Mouse (Mus musculus): ENCODE measurements at regions not wholly inside any gene's neighbourhood (a gene's known extent, or its start where the extent isn't known, plus 50 kb on each side); places are given as distances from the start of the nearest gene placed in this dataset.
A peak's percentile ranks its signal among the peaks of the same experiment; 100 is the strongest.

DNA sequence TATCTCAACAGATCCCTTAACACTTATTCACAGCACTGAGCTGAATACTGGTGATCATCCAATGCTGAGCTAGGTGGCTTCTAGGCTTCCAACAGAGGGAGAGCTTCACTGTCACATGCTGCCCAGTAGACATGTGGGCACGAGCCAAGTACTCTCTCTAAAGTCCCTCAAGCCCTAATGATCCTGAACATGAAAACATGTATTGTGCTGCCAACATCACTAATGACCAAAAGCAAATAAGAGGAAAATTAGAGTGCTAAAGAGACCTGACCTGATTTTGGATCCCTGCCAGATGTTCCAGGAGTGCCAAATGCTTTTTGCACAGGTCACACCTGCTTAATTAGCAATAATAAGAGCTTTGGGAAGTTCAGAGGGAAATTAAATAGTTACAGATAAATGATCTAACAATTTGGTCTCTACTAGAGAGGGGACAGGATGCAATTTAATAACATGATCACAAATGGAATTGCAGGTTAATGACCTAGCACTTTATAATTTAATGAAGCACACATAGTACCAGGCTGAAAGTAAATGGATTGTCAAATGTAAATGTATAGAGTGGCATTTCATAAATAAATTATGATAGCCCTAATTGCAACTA is 215.6 kb upstream of the Ins1 start:
- WGBS: 56% methylated on average over 1 of the region's 1 CpGs
- no peaks in the 10 kb centered on the region for H3K36me3 ChIP-seq
- no peak overlapping the region for H3K27ac ChIP-seq (replicated peaks)
- no peak overlapping the region for H3K4me2 ChIP-seq (replicated peaks)
- H3K27me3 ChIP-seq: no peaks in the 10 kb centered on the region
- no peak overlapping the region for H3K4me3 ChIP-seq
- no peak overlapping the region for H3K9ac ChIP-seq (replicated peaks)
- no peak for ATAC-seq (ENCODE audit: low FRiP score, low read depth)
- H3K9me3 ChIP-seq: no peaks in the 10 kb centered on the region
- no peaks in the 10 kb centered on the region for H3K4me1 ChIP-seq

DNA sequence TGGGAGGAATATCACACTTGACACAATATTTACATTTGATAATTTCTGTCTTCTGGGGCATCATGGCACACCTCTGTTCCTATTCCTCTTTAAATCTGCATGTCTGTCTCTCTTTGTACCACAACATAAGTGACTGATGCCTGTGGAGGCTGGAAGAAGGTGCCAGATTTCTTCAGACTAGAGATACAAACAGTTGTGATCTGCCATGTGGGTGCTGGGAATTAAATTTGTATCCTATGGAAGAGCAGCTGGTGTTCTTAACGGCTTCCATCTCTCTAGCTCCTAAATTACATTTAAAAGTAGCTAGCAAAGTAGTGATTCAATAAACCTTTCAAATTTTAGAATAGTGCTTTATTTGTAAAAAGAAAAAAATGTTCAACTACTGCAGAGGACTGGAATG is 195.3 kb upstream of the Ins1 start:
- H3K27me3 ChIP-seq: no peaks in the 10 kb centered on the region
- H3K4me1 ChIP-seq: no peaks in the 10 kb centered on the region
- WGBS: 90% methylated on average over 1 of the region's 1 CpGs
- H3K9me3 ChIP-seq: no peaks in the 10 kb centered on the region
- no peak for ATAC-seq (ENCODE audit: low FRiP score, low read depth)
- H3K36me3 ChIP-seq: no peaks in the 10 kb centered on the region
- no peak overlapping the region for H3K9ac ChIP-seq (replicated peaks)
- no peak overlapping the region for H3K27ac ChIP-seq (replicated peaks)
- H3K4me2 ChIP-seq (replicated peaks): no peak overlapping the region
- H3K4me3 ChIP-seq: no peak overlapping the region

DNA sequence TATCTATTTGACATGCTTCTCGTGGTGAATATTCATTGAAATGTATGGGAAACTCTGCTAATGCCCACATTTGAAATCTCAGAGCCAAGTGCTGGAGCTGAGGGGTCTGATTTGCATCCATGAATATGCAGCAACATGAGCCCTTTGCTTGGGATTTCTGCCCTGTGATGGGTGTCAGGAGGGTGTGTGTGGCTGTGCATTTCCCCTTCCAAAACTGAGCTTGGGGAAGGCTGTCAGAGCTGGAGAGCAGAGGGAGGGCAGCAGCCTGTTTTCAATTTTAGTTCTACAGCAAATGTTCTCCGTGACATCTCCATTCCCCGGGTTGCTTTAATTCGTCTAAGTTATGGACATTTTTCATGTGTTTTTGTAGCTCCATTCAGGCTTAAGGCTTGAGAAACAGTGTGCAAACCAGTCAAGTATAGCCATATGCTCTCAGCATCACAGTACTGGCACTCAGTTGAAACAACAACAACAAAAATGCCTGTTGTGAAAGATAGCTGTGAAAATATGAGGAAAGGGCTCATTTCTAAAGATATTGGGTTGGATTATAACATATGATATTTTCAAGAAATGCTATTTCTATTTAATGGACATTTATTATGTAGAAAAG is 194.1 kb upstream of the Ins1 start:
- Histone ChIP-seq H3K36me3 (no peaks in the 10 kb centered on the region), H3K9me3 (no peaks in the 10 kb centered on the region), H3K27ac (replicated peaks) (no peak overlapping the region), H3K4me2 (replicated peaks) (no peak overlapping the region), H3K4me1 (no peaks in the 10 kb centered on the region), H3K27me3 (no peaks in the 10 kb centered on the region), H3K9ac (replicated peaks) (no peak overlapping the region), H3K4me3 (no peak overlapping the region)
- 64% methylated on average over 4 of the region's 4 CpGs for WGBS
- ATAC-seq (ENCODE audit: low FRiP score, low read depth): peak; percentile 58; the same call in 1 of the 2 replicates

GRCm38 (mm10) chr19:52071234-52071633 is 192.9 kb upstream of the Ins1 start:
- no peak overlapping the region for H3K27ac ChIP-seq (replicated peaks)
- no peak for ATAC-seq (ENCODE audit: low FRiP score, low read depth)
- WGBS: 82% methylated on average over 5 of the region's 5 CpGs
- H3K4me1 ChIP-seq: no peaks in the 10 kb centered on the region
- no peaks in the 10 kb centered on the region for H3K36me3 ChIP-seq
- no peak overlapping the region for H3K4me3 ChIP-seq
- no peak overlapping the region for H3K9ac ChIP-seq (replicated peaks)
- no peak overlapping the region for H3K4me2 ChIP-seq (replicated peaks)
- H3K27me3 ChIP-seq: no peaks in the 10 kb centered on the region
- H3K9me3 ChIP-seq: no peaks in the 10 kb centered on the region

DNA sequence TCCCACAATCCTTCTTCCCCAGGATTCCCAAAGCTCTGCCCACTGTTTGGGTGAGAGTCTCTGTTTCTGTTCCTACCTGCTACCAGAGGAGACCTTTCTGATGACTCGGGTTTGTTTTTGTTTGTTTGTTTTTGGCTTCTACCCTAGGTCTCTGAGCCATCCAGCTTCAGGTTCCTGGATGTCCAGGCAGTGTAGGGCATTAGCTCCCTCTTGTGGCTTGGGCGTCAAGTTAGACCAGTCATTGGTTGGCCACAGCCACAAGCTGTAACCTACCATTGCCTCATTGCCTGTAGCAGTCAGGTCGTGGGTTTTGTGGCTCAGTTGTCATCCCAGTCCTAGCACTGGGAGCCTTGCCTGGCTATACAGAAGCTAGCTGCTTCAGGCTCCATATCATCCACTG is 185.1 kb upstream of the Ins1 start:
- ATAC-seq (ENCODE audit: low FRiP score, low read depth): 0 out of 2 replicates have a peak, but pooled peaks have one; percentile 19

GRCm38 (mm10) chr19:52112398-52112797 is 151.7 kb upstream of the Ins1 start:
- H3K36me3 ChIP-seq: no peaks in the 10 kb centered on the region
- H3K27me3 ChIP-seq: no peaks in the 10 kb centered on the region
- peaks cover 10% of the 10 kb centered on the region; the same call in 1 of the 2 replicates for H3K9me3 ChIP-seq
- no peaks in the 10 kb centered on the region for H3K4me1 ChIP-seq
- H3K27ac ChIP-seq (replicated peaks): no peak overlapping the region
- H3K4me2 ChIP-seq (replicated peaks): no peak overlapping the region
- H3K9ac ChIP-seq (replicated peaks): no peak overlapping the region
- WGBS: 43% methylated on average over 3 of the region's 3 CpGs
- H3K4me3 ChIP-seq: no peak overlapping the region
- ATAC-seq (ENCODE audit: low FRiP score, low read depth): no peak

More for the DNA sequence above, 185.1 kb upstream of the Ins1 start:
- no peak overlapping the region for H3K4me3 ChIP-seq
- no peaks in the 10 kb centered on the region for H3K4me1 ChIP-seq
- no peaks in the 10 kb centered on the region for H3K9me3 ChIP-seq
- no peaks in the 10 kb centered on the region for H3K27me3 ChIP-seq
- 17% methylated on average over 3 of the region's 3 CpGs for WGBS
- H3K9ac ChIP-seq (replicated peaks): no peak overlapping the region
- H3K36me3 ChIP-seq: no peaks in the 10 kb centered on the region
- no peak overlapping the region for H3K4me2 ChIP-seq (replicated peaks)
- no peak overlapping the region for H3K27ac ChIP-seq (replicated peaks)

All from midbrain, embryonic 12.5 days (tissue).